Mouse (Mus musculus): Measurements from ENCODE around the gene Vps35. TPM values are rescaled to one million over a fixed set of nuclear protein-coding genes. Genes with fewer than 3 reads are reported as not detected.
A peak's percentile ranks its signal among the peaks of the same experiment; 100 is the strongest.

Gene Vps35
- 10 to 100 TPM; 47.0 to 48.0 TPM for total RNA-seq (2021)
- long read RNA-seq, experiment 1, transcript Vps35-201 (17 exons, 3,474 nt): major isoform, 30 of 36 reads
- long read RNA-seq, experiment 1, partial matches to known transcripts: 3 of 36 reads
- long read RNA-seq, experiment 1, other reads (novel, unspliced or antisense): 2 of 36 reads
- long read RNA-seq, experiment 2, transcript Vps35-201 (17 exons, 3,474 nt): major isoform, 91 of 98 reads
- long read RNA-seq, experiment 2, partial matches to known transcripts: 5 of 98 reads
- long read RNA-seq, experiment 2, other reads (novel, unspliced or antisense): 2 of 98 reads

GRCm38 (mm10) chr8:85299434-85300077 lies at the start of gene Vps35, which contains the start of gene Orc6:
Vps35 (minus strand) TSS chr8:85299802.
Orc6 (plus strand) TSS chr8:85299632.
- DNase-seq: peak; percentile 95

GRCm38 (mm10) chr8:85339871-85340573 lies 40.4 kb upstream of the Vps35 start:
- no peak for DNase-seq

GRCm38 (mm10) chr8:85337681-85338080 lies 38.1 kb upstream of the Vps35 start:
- no peak for DNase-seq

GRCm38 (mm10) chr8:85336211-85336933 lies 36.8 kb upstream of the Vps35 start:
- no peak for DNase-seq

- no peak for DNase-seq
Measured at GRCm38 (mm10) chr8:85335105-85335504, 35.5 kb upstream of the Vps35 start.

GRCm38 (mm10) chr8:85329506-85329905 lies 29.9 kb upstream of the Vps35 start:
- DNase-seq: peak; percentile 12

- DNase-seq: no peak
Measured at GRCm38 (mm10) chr8:85327036-85327435, 27.4 kb upstream of the Vps35 start.

- DNase-seq: no peak
Measured at GRCm38 (mm10) chr8:85323084-85323483, 23.5 kb upstream of the Vps35 start.

- DNase-seq: no peak
Measured at GRCm38 (mm10) chr8:85321981-85322380, 22.4 kb upstream of the Vps35 start.

GRCm38 (mm10) chr8:85318534-85318933 lies 18.9 kb upstream of the Vps35 start:
- no peak for DNase-seq

GRCm38 (mm10) chr8:85313036-85313435 lies 13.4 kb upstream of the Vps35 start:
- DNase-seq: no peak

GRCm38 (mm10) chr8:85311743-85312142 lies 12.1 kb upstream of the Vps35 start:
- no peak for DNase-seq

GRCm38 (mm10) chr8:85308564-85308963 lies 9.0 kb upstream of the Vps35 start:
- DNase-seq: no peak

GRCm38 (mm10) chr8:85303531-85303930 lies 3.9 kb upstream of the Vps35 start:
- no peak for DNase-seq

GRCm38 (mm10) chr8:85302931-85303330 lies 3.3 kb upstream of the Vps35 start:
- DNase-seq: no peak

GRCm38 (mm10) chr8:85301941-85302340 lies 2.3 kb upstream of the Vps35 start:
- DNase-seq: no peak

GRCm38 (mm10) chr8:85298600-85299433 lies 785 bp downstream of the Vps35 start:
- peak; percentile 5 for DNase-seq

- DNase-seq: no peak
Measured at GRCm38 (mm10) chr8:85286846-85287245, 12.8 kb downstream of the Vps35 start.

GRCm38 (mm10) chr8:85227297-85227696 lies 72.3 kb downstream of the Vps35 start:
- no peak for DNase-seq

- DNase-seq: no peak
Measured at GRCm38 (mm10) chr8:85225688-85226087, 73.9 kb downstream of the Vps35 start, which contains the start of gene Olfr371. Olfr371 (plus strand) TSS chr8:85225988.

GRCm38 (mm10) chr8:85220992-85221391 lies 78.6 kb downstream of the Vps35 start:
- DNase-seq: no peak

Data from gastrocnemius, postnatal 25 days (tissue).